11 mouse cellular contexts compared by ENCODE assay signal in the genomic region with DNA sequence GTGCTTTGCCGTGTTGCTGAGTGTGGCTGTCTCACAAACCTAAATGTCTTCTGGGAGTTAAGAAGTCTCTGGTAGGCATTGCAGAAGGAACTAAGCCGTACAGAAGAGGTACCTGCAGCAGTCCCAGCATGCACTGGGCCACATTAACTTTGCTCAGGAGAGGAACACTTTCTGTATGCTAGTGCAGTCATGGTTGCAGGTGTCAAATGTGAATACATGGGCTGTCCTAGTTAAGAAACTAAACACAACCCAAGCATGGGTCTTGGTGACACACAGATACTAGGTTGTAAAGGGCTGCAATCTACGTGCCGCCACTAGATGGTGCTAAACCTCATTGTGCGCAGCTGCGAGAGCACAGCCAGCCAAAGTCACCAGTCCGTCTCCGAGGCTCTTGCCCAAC. TPM values are rescaled to one million over a fixed set of nuclear protein-coding genes. Genes with fewer than 3 reads are reported as not detected.
A peak's percentile ranks its signal among the peaks of the same experiment; 100 is the strongest.
DNase-seq lines count a peak whose midpoint lies in the region; ATAC-seq and TF ChIP-seq lines count a peak whose summit lies in the region.
"Had no signal": no experiment of that assay in that cellular context is flagged by ENCODE, and none has a peak within 500 bp of the region (broad histone marks: within the 10 kb centered on the region; RNA-seq: fewer than 3 reads in every experiment).

No protein-coding gene starts in this region.

- no peak overlapping the region for H3K27ac ChIP-seq in gastrocnemius, adult 2 months
- no peak overlapping the region for H3K27ac ChIP-seq in midbrain, postnatal 0 days (ENCODE audit: low read depth, low read length)
- H3K27ac ChIP-seq in midbrain, embryonic 15.5 days = no peak overlapping the region
- H3K27ac ChIP-seq: embryonic facial prominence, embryonic 15.5 days; neural tube, embryonic 12.5 days had no signal

- H3K4me3 ChIP-seq in gastrocnemius, adult 2 months = no peak overlapping the region
- H3K4me3 ChIP-seq in midbrain, postnatal 0 days (ENCODE audit: low read depth, low read length) = no peak overlapping the region
- H3K4me3 ChIP-seq in midbrain, embryonic 15.5 days = no peak overlapping the region
- H3K4me3 ChIP-seq: embryonic facial prominence, embryonic 15.5 days; neural tube, embryonic 12.5 days had no signal

- no peak overlapping the region for H3K9ac ChIP-seq in midbrain, postnatal 0 days (replicated peaks; ENCODE audit: low read length, poor library complexity, severe bottlenecking)
- H3K9ac ChIP-seq in midbrain, embryonic 15.5 days = no peak overlapping the region
- H3K9ac ChIP-seq: embryonic facial prominence, embryonic 15.5 days; neural tube, embryonic 12.5 days had no signal

- DNase-seq in gastrocnemius, adult 2 months = peak; percentile 55
- no peak for DNase-seq in gastrocnemius, postnatal 25 days
- no peak for DNase-seq in midbrain, postnatal 0 days (ENCODE audit: low spot score)
- peak; percentile 58 for DNase-seq in adrenal gland, postnatal 25 days
- peak; percentile 36 for DNase-seq in induced T-regulatory cell, adult 2 months (ENCODE audit: low read depth)
- DNase-seq in natural killer cell, adult 2 months (ENCODE audit: low spot score in 2 of 2) = peak; percentile 11 to 56

- no peak overlapping the region for H3K4me2 ChIP-seq in midbrain, postnatal 0 days (ENCODE audit: low read depth, low read length, poor library complexity, severe bottlenecking)
- no peak overlapping the region for H3K4me2 ChIP-seq in midbrain, embryonic 15.5 days
- H3K4me2 ChIP-seq: embryonic facial prominence, embryonic 15.5 days; neural tube, embryonic 12.5 days had no signal

- intact Hi-C loops in gastrocnemius, adult 2 months (cut with DNase I) = no loop called here

- TF ChIP-seq CTCF in gastrocnemius, adult 2 months (IDR thresholded peaks at IDR 0.05) = peak; percentile 54
- peak; percentile 64 for TF ChIP-seq CTCF in midbrain, postnatal 0 days (IDR thresholded peaks at IDR 0.05)

- H3K27me3 ChIP-seq in midbrain, postnatal 0 days (ENCODE audit: insufficient read depth, low read length) = no peaks in the 10 kb centered on the region
- no peaks in the 10 kb centered on the region for H3K27me3 ChIP-seq in midbrain, embryonic 15.5 days (replicated peaks)
- H3K27me3 ChIP-seq: embryonic facial prominence, embryonic 15.5 days; neural tube, embryonic 12.5 days had no signal

- WGBS in midbrain, postnatal 0 days = 89% methylated on average over 5 of the region's 8 CpGs
- WGBS in midbrain, embryonic 15.5 days = 87% methylated on average over 8 of the region's 8 CpGs

- 0 out of 2 replicates have a peak, but pooled peaks have one; percentile 44 for ATAC-seq in midbrain, postnatal 0 days (ENCODE audit: low FRiP score)
- ATAC-seq in midbrain, embryonic 15.5 days (replicated peaks) = no peak
- no peak for ATAC-seq in monocyte, adult 5-6 weeks (replicated peaks; ENCODE audit: insufficient number of reproducible peaks, low FRiP score, low TSS enrichment, poor library complexity, severe bottlenecking)

- no peaks in the 10 kb centered on the region for H3K4me1 ChIP-seq in midbrain, postnatal 0 days (ENCODE audit: insufficient read depth, low read length)
- H3K4me1 ChIP-seq in midbrain, embryonic 15.5 days = no peaks in the 10 kb centered on the region
- H3K4me1 ChIP-seq: embryonic facial prominence, embryonic 15.5 days; neural tube, embryonic 12.5 days had no signal

- H3K36me3 ChIP-seq in midbrain, postnatal 0 days (ENCODE audit: insufficient read depth, low read length) = peaks cover 11% of the 10 kb centered on the region; the same call in 1 of the 2 replicates
- H3K36me3 ChIP-seq in midbrain, embryonic 15.5 days (replicated peaks) = peaks cover 17% of the 10 kb centered on the region

- no peaks in the 10 kb centered on the region for H3K9me3 ChIP-seq in midbrain, postnatal 0 days (ENCODE audit: low read length)
- H3K9me3 ChIP-seq in midbrain, embryonic 15.5 days = no peaks in the 10 kb centered on the region
- H3K9me3 ChIP-seq: embryonic facial prominence, embryonic 15.5 days; neural tube, embryonic 12.5 days had no signal

RNA-seq across cellular contexts. Expression of a gene that starts 13.1 kb away (rescaled TPM):
- total RNA-seq in gastrocnemius, adult 2 months (2021) = 10 to 100 TPM; 36.8 to 46.7 TPM
- total RNA-seq in gastrocnemius, postnatal 25 days (2021) = 10 to 100 TPM; 35.2 to 39.6 TPM
- total RNA-seq in midbrain, postnatal 0 days (2014; rRNA removed) = 41.8 and 42.0 TPM in 2 replicates
- 10.9 and 13.0 TPM in 2 replicates for polyA plus RNA-seq in midbrain, postnatal 0 days (2015; fragmentation: Nextera tagmentation; extraction: Ambion mirVana)
- 17.3 and 18.9 TPM in 2 replicates for polyA plus RNA-seq in midbrain, embryonic 15.5 days (2015; fragmentation: Nextera tagmentation; extraction: Ambion mirVana)
- total RNA-seq in adrenal gland, postnatal 25 days (2021) = 79.4 and 86.8 TPM in 2 replicates
- 9.5 to 21.8 TPM (median 19.0 TPM) in 3 replicates for total RNA-seq in monocyte, adult 5-6 weeks (2017)

RNA-seq across cellular contexts. Expression of a gene that starts 48.7 kb away (rescaled TPM):
- under 1 TPM; 0.06 to 0.71 TPM for total RNA-seq in gastrocnemius, adult 2 months (2021)
- total RNA-seq in gastrocnemius, postnatal 25 days (2021) = not detected
- total RNA-seq in midbrain, postnatal 0 days (2014; rRNA removed) = 1.5 and 3.8 TPM in 2 replicates
- 6.3 and 8.0 TPM in 2 replicates for polyA plus RNA-seq in midbrain, postnatal 0 days (2015; fragmentation: Nextera tagmentation; extraction: Ambion mirVana)
- 4.8 and 5.4 TPM in 2 replicates for polyA plus RNA-seq in midbrain, embryonic 15.5 days (2015; fragmentation: Nextera tagmentation; extraction: Ambion mirVana)
- total RNA-seq in adrenal gland, postnatal 25 days (2021) = 0.43 TPM in 1 of 2 replicates, not detected in the other
- not detected in 3 replicates for total RNA-seq in monocyte, adult 5-6 weeks (2017)
- polyA plus RNA-seq: G1E had no signal

Comparison
In these comparisons a context has a peak if more than half of its experiments do, and no peak if none do; other contexts are left out.
1. DNase-seq: peak in gastrocnemius, adult 2 months (single experiment), adrenal gland, postnatal 25 days (single experiment), induced T-regulatory cell, adult 2 months (single experiment) and natural killer cell, adult 2 months (2 of 2); none in gastrocnemius, postnatal 25 days (single experiment) and midbrain, postnatal 0 days (single experiment).